7 mouse cellular contexts compared by ENCODE assay signal in genomic region chr5:120604839-120605238, GRCm38 (mm10). TPM values are rescaled to one million over a fixed set of nuclear protein-coding genes. Genes with fewer than 3 reads are reported as not detected.
DNase-seq lines count a peak whose midpoint lies in the region; ATAC-seq lines count a peak whose summit lies in the region.

No protein-coding gene starts in this region.

- peak overlapping the region; percentile 66 for H3K27ac ChIP-seq in limb, embryonic 10.5 days
- no peak overlapping the region for H3K27ac ChIP-seq in midbrain, embryonic 12.5 days (replicated peaks)

- H3K9me3 ChIP-seq in limb, embryonic 10.5 days (replicated peaks), result no peaks in the 10 kb centered on the region
- H3K9me3 ChIP-seq in midbrain, embryonic 12.5 days, result no peaks in the 10 kb centered on the region

- WGBS in limb, embryonic 10.5 days, result 2% methylated on average over 6 of the region's 6 CpGs
- WGBS in midbrain, embryonic 12.5 days, result 4% methylated on average over 6 of the region's 6 CpGs

- peak overlapping the region; percentile 65 for H3K4me2 ChIP-seq in midbrain, embryonic 12.5 days (replicated peaks)

- H3K4me3 ChIP-seq in limb, embryonic 10.5 days, result peak overlapping the region; percentile 48
- peak overlapping the region; percentile 38 for H3K4me3 ChIP-seq in midbrain, embryonic 12.5 days

- no peaks in the 10 kb centered on the region for H3K27me3 ChIP-seq in limb, embryonic 10.5 days (ENCODE audit: low read depth, poor library complexity, severe bottlenecking)
- no peaks in the 10 kb centered on the region for H3K27me3 ChIP-seq in midbrain, embryonic 12.5 days

- peaks cover 18% of the 10 kb centered on the region for H3K36me3 ChIP-seq in limb, embryonic 10.5 days
- peaks cover 17% of the 10 kb centered on the region; the same call in 1 of the 2 replicates for H3K36me3 ChIP-seq in midbrain, embryonic 12.5 days

- DNase-seq in adrenal gland, adult 18-20 months (ENCODE audit: low spot score in 2 of 2), result peak; percentile 76 to 85
- peak; percentile 82 to 85 for DNase-seq in cerebellum, postnatal 4 days (ENCODE audit: low spot score in 2 of 2)
- peak; percentile 90 for DNase-seq in gastrocnemius, postnatal 10 days
- peak; percentile 81 for DNase-seq in hindlimb bud, embryonic 11.5 days (ENCODE audit: extremely low spot score, low read depth, low spot score)
- peak; percentile 91 for DNase-seq in limb, embryonic 10.5 days (ENCODE audit: low spot score)
- peak; percentile 73 for DNase-seq in spleen, adult 12 weeks (ENCODE audit: low spot score)

- peaks cover 8% of the 10 kb centered on the region for H3K4me1 ChIP-seq in limb, embryonic 10.5 days
- H3K4me1 ChIP-seq in midbrain, embryonic 12.5 days, result peaks cover 6% of the 10 kb centered on the region; the same call in 1 of the 2 replicates

- no peak for ATAC-seq in midbrain, embryonic 12.5 days (ENCODE audit: low FRiP score, low read depth)

- H3K9ac ChIP-seq in midbrain, embryonic 12.5 days (replicated peaks), result no peak overlapping the region

RNA-seq across cellular contexts. Expression of gene Rita1, which starts 7.5 kb away (rescaled TPM):
- total RNA-seq in adrenal gland, adult 18-20 months (2021), result 10 to 100 TPM; 14.2 to 16.9 TPM
- 1 to 10 TPM; 4.7 to 6.2 TPM for total RNA-seq in gastrocnemius, postnatal 10 days (2021)
- polyA plus RNA-seq in limb, embryonic 10.5 days (2016; fragmentation: Nextera tagmentation; extraction: Ambion mirVana), result 17.5 and 19.5 TPM in 2 replicates
- 15.5 and 16.0 TPM in 2 replicates for polyA plus RNA-seq in midbrain, embryonic 12.5 days (2016; fragmentation: Nextera tagmentation; extraction: Ambion mirVana)

RNA-seq across cellular contexts. Expression of gene Ddx54, which starts 7.7 kb away (rescaled TPM):
- 10 to 100 TPM; 44.1 to 57.6 TPM for total RNA-seq in adrenal gland, adult 18-20 months (2021)
- total RNA-seq in gastrocnemius, postnatal 10 days (2021), result 10 to 100 TPM; 22.4 to 23.9 TPM
- polyA plus RNA-seq in limb, embryonic 10.5 days (2016; fragmentation: Nextera tagmentation; extraction: Ambion mirVana), result 58.1 and 62.6 TPM in 2 replicates
- 51.8 and 53.0 TPM in 2 replicates for polyA plus RNA-seq in midbrain, embryonic 12.5 days (2016; fragmentation: Nextera tagmentation; extraction: Ambion mirVana)

RNA-seq across cellular contexts. Expression of gene Iqcd, which starts 16.0 kb away (rescaled TPM):
- under 1 TPM; 0.36 to 0.48 TPM for total RNA-seq in adrenal gland, adult 18-20 months (2021)
- total RNA-seq in gastrocnemius, postnatal 10 days (2021), result under 1 TPM; 0.40 to 0.50 TPM
- 0.30 and 0.41 TPM in 2 replicates for polyA plus RNA-seq in limb, embryonic 10.5 days (2016; fragmentation: Nextera tagmentation; extraction: Ambion mirVana)
- 0.60 and 1.7 TPM in 2 replicates for polyA plus RNA-seq in midbrain, embryonic 12.5 days (2016; fragmentation: Nextera tagmentation; extraction: Ambion mirVana)

RNA-seq across cellular contexts. Expression of gene Tpcn1, which starts 16.4 kb away (rescaled TPM):
- 10 to 100 TPM; 33.6 to 42.2 TPM for total RNA-seq in adrenal gland, adult 18-20 months (2021)
- total RNA-seq in gastrocnemius, postnatal 10 days (2021), result 10 to 100 TPM; 67.1 to 71.2 TPM
- polyA plus RNA-seq in limb, embryonic 10.5 days (2016; fragmentation: Nextera tagmentation; extraction: Ambion mirVana), result 12.3 and 13.2 TPM in 2 replicates
- polyA plus RNA-seq in midbrain, embryonic 12.5 days (2016; fragmentation: Nextera tagmentation; extraction: Ambion mirVana), result 12.9 and 14.2 TPM in 2 replicates

RNA-seq across cellular contexts. Expression of gene Cfap73, which starts 29.2 kb away (rescaled TPM):
- total RNA-seq in adrenal gland, adult 18-20 months (2021), result under 1 TPM in 1 of 2 experiments, not detected in 1; 0.33 TPM
- total RNA-seq in gastrocnemius, postnatal 10 days (2021), result not detected
- not detected in 2 replicates for polyA plus RNA-seq in limb, embryonic 10.5 days (2016; fragmentation: Nextera tagmentation; extraction: Ambion mirVana)
- not detected in 2 replicates for polyA plus RNA-seq in midbrain, embryonic 12.5 days (2016; fragmentation: Nextera tagmentation; extraction: Ambion mirVana)
